Mouse (Mus musculus): ENCODE results near the gene Ace2. TPM values are rescaled to one million over a fixed set of nuclear protein-coding genes. Genes with fewer than 3 reads are reported as not detected.

Gene Ace2
- 0.19 and 0.73 TPM in 2 replicates for polyA plus RNA-seq (2012; rRNA removed)

DNA sequence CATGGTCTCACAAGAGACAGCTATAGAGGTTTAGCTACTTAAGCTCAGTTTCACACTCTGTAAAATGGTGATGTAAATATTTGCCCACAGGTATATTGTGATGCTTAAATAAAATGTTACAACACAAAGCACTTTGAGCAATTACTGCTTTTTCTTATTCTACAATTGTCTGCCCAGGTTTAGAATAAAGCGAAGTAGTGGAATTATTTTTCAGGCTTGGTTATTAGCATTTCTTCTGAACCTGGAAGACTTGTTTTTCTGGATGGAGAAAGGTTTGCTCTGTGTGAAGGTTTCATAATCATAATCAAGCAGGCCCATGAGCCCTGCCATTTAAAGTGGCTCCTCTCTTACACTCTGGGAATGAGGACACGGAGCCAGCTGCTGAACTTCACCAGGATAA lies at the start of gene Ace2:
TSS of gene Ace2 (plus strand) at position 301 of the 400 bp plus-strand sequence.

Other genes starting within 250 kb of the Ace2 start
- gene Ap1s2, start 230.3 kb upstream of the Ace2 start, polyA plus RNA-seq (2012; rRNA removed), result 10.9 and 21.3 TPM in 2 replicates
- gene Zrsr2, start 180.7 kb upstream of the Ace2 start, polyA plus RNA-seq (2012; rRNA removed), result 48.6 and 104 TPM in 2 replicates
- gene Car5b, start 111.3 kb upstream of the Ace2 start, polyA plus RNA-seq (2012; rRNA removed), result 0.34 and 0.75 TPM in 2 replicates
- gene Siah1b, start 62.8 kb upstream of the Ace2 start, polyA plus RNA-seq (2012; rRNA removed), result 28.6 and 31.7 TPM in 2 replicates
- 0.30 TPM in 2 replicates for gene Cltrn, start 50.5 kb upstream of the Ace2 start, polyA plus RNA-seq (2012; rRNA removed)
- gene Bmx, start 118.9 kb downstream of the Ace2 start, polyA plus RNA-seq (2012; rRNA removed), result 0.70 and 0.76 TPM in 2 replicates
- 3.9 and 5.4 TPM in 2 replicates for gene Pir, start 130.0 kb downstream of the Ace2 start, polyA plus RNA-seq (2012; rRNA removed)
- gene Vegfd, start 234.0 kb downstream of the Ace2 start, polyA plus RNA-seq (2012; rRNA removed), result 0.94 and 2.2 TPM in 2 replicates

Data from central nervous system, embryonic 11.5 days (tissue).